Mouse (Mus musculus) G1E (cell line): Measurements from ENCODE around the gene Tspan17. TPM values are rescaled to one million over a fixed set of nuclear protein-coding genes. Genes with fewer than 3 reads are reported as not detected.

Experiments
- ATAC-seq: 2 replicates; pipeline ENCODE4 v1.8.0; 2016; ENCODE audit warnings: mild to moderate bottlenecking; ENCODE audit not compliant: insufficient number of reproducible peaks, poor library complexity, low FRiP score, severe bottlenecking; ENCODE audit errors: extremely low read depth
- DNase-seq: peaks from one replicate; pipeline ENCODE4 v3.0.0; 2012; ENCODE audit warnings: low spot score
- H3K27me3 ChIP-seq: 2 replicates; pipeline ENCODE4 v1.6.1; 2012; ENCODE audit warnings: mild to moderate bottlenecking, low read length, inconsistent platforms; ENCODE audit not compliant: insufficient read depth
- H3K36me3 ChIP-seq: replicated peaks from 2 replicates; pipeline ENCODE3; 2012; ENCODE audit warnings: mild to moderate bottlenecking, inconsistent platforms
- H3K4me1 ChIP-seq: 2 replicates; pipeline ENCODE4 v1.6.1; 2012; ENCODE audit warnings: low read depth, low read length, inconsistent platforms, mixed read lengths; ENCODE audit not compliant: insufficient read depth
- H3K4me3 ChIP-seq: 2 replicates; pipeline ENCODE4 v1.5.1; 2012; ENCODE audit warnings: low read depth, mild to moderate bottlenecking, inconsistent platforms, low read length, moderate library complexity, mixed read lengths
- H3K9me3 ChIP-seq: replicated peaks from 2 replicates; pipeline ENCODE4 v1.6.1; 2012; ENCODE audit warnings: inconsistent platforms
- CTCF ChIP-seq: IDR thresholded peaks from 2 replicates; pipeline ENCODE4 v1.5.1; 2012; ENCODE audit warnings: low read depth, low read length, inconsistent platforms, mixed read lengths
- GATA1 ChIP-seq: IDR thresholded peaks from 2 replicates; pipeline ENCODE4 v1.6.1; 2012; ENCODE audit warnings: borderline replicate concordance, low read length, inconsistent platforms, mixed read lengths
- GATA2 ChIP-seq: IDR thresholded peaks from 2 replicates; pipeline ENCODE4 v1.6.1; 2012; ENCODE audit warnings: low read depth, low read length, inconsistent platforms, borderline replicate concordance
- POLR2AphosphoS5 ChIP-seq: IDR thresholded peaks from 2 replicates; pipeline ENCODE4 v1.6.1; 2012; ENCODE audit warnings: low read depth, low read length, inconsistent platforms; ENCODE audit not compliant: insufficient replicate concordance
- TAL1 ChIP-seq: conservative IDR thresholded peaks from 2 replicates; pipeline ENCODE4 v1.6.1; 2012; ENCODE audit warnings: low read depth, low read length, inconsistent platforms, mixed read lengths
- polyA plus RNA-seq: library from polyadenylated mRNA; stranded (reverse); fragments of >175 nt; gene quantifications from 2 replicates; pipeline ENCODE4 v1.2.3, GENCODE M21; 2012
- total RNA-seq, 2 experiments: library from RNA; stranded (forward) in 1 of 2; stranded (reverse) in 1 of 2; fragments of 200-1000 nt in 1 of 2; fragments of >200 nt in 1 of 2; fragmentation: Nextera tagmentation in 1 of 2; gene quantifications; 2 replicates each; pipeline ENCODE4 v1.2.3; 2014 to 2017

The Tspan17 gene
- total and polyA plus RNA-seq, 3 experiments: 0.43 to 2.0 (median 1.7) TPM

DNA sequence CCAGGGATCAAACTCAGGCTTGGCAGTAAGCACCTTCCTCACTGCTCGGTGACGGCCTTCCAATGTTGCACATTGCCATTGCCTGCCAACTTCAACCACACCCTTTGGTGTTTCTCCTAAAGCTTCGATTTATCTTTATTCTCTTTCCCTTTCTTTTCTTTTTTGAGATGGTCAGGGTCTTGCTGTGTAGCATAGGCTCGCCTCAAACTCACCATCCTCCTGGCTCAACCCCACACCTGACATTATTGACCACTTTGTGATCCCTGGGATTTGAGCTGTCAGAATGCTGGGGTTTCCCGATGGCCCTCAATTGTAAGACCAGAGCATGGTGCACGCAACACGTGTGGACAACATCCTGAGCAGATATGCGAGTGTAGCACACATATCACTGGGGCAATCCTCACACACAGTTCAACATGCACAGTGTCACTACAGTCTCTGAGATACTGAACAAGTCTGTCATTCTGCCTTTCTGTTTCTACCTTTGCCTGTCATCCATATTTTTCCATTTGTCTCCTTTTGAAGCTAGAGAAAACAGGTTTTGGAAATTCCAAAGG is 32.9 kb upstream of the Tspan17 start:
- no peaks in the 10 kb centered on the region; the same call in 1 of the 2 replicates for H3K27me3 ChIP-seq
- no peaks in the 10 kb centered on the region for H3K36me3 ChIP-seq
- ATAC-seq: no peak

DNA sequence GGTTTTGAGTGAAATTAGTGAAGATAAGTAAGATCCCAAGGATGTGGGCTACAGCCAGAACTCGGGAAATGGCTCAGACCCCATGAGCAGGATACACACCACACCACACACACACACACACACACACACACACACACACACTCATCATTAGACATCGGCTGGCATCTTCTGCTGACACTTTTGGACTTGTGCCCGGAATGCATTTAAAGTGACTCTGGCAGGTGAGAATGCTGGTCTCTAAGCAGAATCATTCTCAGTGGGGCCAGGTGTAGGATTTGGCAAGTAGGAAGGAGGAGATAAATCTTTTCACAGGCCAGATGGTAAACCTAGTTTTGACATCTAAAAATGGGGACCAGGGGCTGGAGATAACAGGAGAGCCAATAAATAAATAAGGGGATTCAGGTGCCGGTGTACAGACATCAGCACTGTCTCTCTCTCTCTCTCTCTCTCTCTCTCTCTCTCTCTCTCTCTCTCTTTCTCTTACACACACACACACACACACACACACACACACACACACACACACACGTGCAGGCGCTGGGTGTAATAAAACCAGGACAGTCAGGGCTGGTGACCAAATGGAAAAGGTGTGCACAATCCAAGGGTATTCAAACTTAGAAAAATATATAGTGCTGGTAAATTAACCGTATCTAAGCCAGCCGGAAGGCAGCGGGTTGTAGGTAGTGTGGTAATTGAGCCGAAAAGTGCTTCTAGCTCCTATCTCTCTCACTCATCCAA is 31.9 kb upstream of the Tspan17 start:
- H3K4me1 ChIP-seq: no peaks in the 10 kb centered on the region
- no peak for TF ChIP-seq GATA2
- no peak for TF ChIP-seq POLR2AphosphoS5
- TF ChIP-seq GATA1: no peak
- no peak for TF ChIP-seq CTCF
- TF ChIP-seq TAL1: no peak
- no peak for ATAC-seq

More for the DNA sequence above, 32.9 kb upstream of the Tspan17 start:
- TF ChIP-seq GATA2: no peak
- no peak for TF ChIP-seq CTCF
- no peak for TF ChIP-seq TAL1
- Histone ChIP-seq H3K9me3 (no peaks in the 10 kb centered on the region), H3K4me3 (no peak overlapping the region), H3K4me1 (no peaks in the 10 kb centered on the region)
- DNase-seq: no peak

DNA sequence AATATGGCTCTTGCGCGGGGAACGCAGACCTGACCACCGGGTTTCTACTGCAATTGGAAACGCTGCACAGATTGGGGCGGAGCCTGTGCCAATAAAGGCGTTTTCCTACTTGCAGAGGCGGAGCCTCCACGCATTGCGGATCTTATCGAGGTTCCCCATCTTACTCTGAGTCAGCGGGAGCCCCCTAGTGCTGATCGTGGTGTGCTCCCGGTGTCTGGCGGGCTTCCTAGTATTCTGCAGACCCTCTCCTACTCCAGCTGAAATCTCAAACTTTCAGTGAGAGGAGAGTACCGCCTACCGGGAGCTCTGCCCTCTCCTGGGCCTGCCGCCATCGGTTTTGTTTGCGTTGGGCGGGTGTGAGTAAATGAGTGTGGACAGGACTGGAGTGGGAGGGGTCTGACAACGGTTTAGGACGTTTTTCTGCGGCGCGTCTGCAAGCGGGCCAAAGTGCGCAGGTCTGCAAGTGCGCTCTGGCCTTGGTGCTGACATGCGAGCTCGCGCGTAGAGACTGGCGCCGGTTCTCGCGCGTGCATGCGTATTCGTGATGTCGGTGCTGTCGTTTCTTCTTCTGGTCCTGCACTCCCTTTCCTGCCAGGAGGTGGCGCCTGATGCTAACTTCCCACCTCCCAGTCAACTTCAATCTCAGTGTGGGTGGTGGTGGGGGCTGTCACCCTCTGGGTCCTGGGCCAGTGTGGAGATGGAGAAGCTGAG is 31.0 kb upstream of the Tspan17 start:
- H3K9me3 ChIP-seq: no peaks in the 10 kb centered on the region
- TF ChIP-seq TAL1 (no peak), CTCF (no peak), GATA1 (no peak), POLR2AphosphoS5 (no peak), GATA2 (no peak)
- no peak for ATAC-seq
- no peaks in the 10 kb centered on the region for H3K4me1 ChIP-seq
- DNase-seq: no peak
- no peaks in the 10 kb centered on the region for H3K36me3 ChIP-seq
- no peaks in the 10 kb centered on the region; the same call in 1 of the 2 replicates for H3K27me3 ChIP-seq
- H3K4me3 ChIP-seq: no peak overlapping the region

More for the DNA sequence above, 31.9 kb upstream of the Tspan17 start:
- H3K36me3 ChIP-seq: no peaks in the 10 kb centered on the region
- no peaks in the 10 kb centered on the region; the same call in 1 of the 2 replicates for H3K27me3 ChIP-seq
- no peak for DNase-seq
- no peak overlapping the region for H3K4me3 ChIP-seq
- H3K9me3 ChIP-seq: no peaks in the 10 kb centered on the region

DNA sequence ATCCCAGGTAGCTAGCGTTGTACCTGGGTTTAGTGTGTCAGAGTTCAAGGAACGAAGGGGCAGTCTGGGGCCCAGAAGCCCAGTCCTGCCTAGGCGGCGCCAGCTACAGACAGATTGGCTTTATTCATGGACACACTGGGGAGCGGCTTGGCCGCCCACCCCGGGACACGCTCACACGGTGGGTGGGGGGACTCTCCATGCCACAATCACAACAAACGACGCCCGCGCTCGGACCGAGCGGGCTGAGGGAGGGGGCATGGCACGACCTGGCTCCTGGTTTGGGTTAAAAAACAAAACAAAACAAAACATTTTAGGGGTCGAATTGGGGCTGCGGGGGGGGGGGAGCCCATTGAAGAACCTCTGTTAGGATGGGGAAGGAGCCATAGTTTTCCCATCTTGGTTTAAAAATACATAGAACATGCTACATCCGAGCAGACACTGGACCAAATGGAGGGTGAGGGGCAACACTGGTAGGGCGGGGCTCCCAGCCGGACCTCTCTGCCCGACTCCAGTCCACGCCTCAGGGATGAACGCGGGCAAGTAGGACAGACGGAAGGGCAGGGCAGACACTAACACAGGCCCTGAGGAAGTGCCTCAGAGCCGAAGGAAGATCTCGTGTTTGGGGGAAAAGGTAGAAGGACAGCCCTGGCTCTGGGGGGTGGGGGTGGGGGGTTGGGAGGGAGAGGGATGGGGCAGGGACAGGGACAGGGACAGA is 30.3 kb upstream of the Tspan17 start:
- Histone ChIP-seq H3K9me3 (no peaks in the 10 kb centered on the region), H3K4me1 (no peaks in the 10 kb centered on the region), H3K36me3 (no peaks in the 10 kb centered on the region), H3K4me3 (no peak overlapping the region), H3K27me3 (no peaks in the 10 kb centered on the region; the same call in 1 of the 2 replicates)
- no peak for ATAC-seq
- TF ChIP-seq CTCF (no peak), POLR2AphosphoS5 (no peak)
- DNase-seq: no peak

DNA sequence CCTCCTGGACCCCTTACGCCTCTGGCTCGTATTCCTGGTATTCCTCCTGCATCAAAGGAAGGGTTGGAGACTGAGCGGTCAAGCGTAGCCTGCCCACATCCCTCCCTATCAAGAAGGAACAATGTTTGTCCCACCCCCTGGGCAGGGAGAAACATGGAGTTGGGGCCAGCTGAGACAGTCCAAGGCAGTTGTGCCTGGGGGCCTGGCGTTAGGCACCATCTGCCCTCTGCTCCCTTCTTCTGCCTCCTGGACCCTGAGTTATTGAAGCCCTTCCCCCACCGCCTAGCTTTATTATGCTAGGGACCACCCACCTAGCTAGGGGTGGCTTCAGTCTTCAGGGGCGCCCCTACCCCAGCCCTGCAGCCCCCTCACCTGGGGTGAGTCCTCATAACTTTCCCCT is 29.7 kb upstream of the Tspan17 start:
- ATAC-seq (no peak), DNase-seq (no peak)
- Histone ChIP-seq H3K9me3 (no peaks in the 10 kb centered on the region), H3K27me3 (no peaks in the 10 kb centered on the region; the same call in 1 of the 2 replicates), H3K4me1 (no peaks in the 10 kb centered on the region), H3K36me3 (no peaks in the 10 kb centered on the region), H3K4me3 (no peak overlapping the region)
- TF ChIP-seq TAL1 (no peak), GATA1 (no peak), GATA2 (no peak), POLR2AphosphoS5 (no peak), CTCF (no peak)
